Mouse (Mus musculus) left cerebral cortex, postnatal 36 days (tissue): Measurements from ENCODE around the gene Cisd3. TPM values are rescaled to one million over a fixed set of nuclear protein-coding genes. Genes with fewer than 3 reads are reported as not detected.
"Not testable (repeated sequence)": the region's sequence is repeated elsewhere in the genome, so short reads cannot be mapped to it uniquely, and the experiment has no call there.

ENCODE experiments used
- DNase-seq, 2 experiments: peaks; one replicate each; pipeline ENCODE4 v3.0.0; 2021 to 2022; ENCODE audit warnings: low spot score in 2 of 2, mixed read lengths in 1 of 2
- intact Hi-C: fragments of 180-260 bp; cut with DNase I; formaldehyde crosslinking; loops from one replicate; pipeline ENCODE4 v1.15.1; 2025
- total RNA-seq, 2 experiments: library from RNA; stranded (reverse); gene quantifications; 2 replicates each; pipeline ENCODE4 v1.2.3; 2021

The Cisd3 gene
- 10 to 100 TPM; 56.0 to 59.3 TPM for total RNA-seq

DNA sequence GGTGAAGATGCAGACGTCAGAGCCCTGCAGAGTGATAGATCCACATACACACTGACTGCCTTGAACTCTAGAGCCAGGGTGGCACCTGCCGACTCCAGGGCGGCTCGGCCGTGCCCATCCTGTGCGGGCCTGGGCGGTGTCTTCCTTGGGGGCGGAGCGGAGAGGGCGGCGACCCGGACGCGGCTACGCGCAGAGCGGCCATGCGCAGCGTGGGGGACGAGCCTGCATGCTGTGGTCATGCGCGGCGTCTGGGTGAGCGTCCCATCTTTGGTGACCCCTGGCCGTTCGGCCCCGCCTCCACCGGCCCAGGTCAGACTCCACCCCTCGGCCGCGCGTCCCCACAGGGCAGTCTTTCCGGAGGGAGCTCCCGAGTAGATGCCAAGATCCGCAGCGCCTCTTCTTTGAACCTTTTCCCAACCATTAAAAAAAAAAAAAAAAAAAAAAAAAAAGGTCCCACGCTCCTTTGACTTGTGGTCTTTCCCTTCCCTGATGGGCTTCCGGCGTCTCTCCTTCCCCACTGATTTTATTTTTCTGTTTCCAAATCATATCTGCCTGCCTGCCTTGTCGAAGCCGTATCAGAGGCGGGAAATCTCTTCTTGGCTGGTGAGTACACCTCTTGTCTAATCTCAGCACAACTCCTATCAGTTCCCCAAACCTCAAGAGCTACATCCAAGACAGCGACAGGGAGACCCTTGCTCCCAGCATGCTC lies at the start of gene Cisd3:
Gene Cisd3, plus strand, starts transcription at position 214 of the 709 bp plus-strand sequence.
- intact Hi-C loops, result no loop called here
- peak; percentile 90 for DNase-seq

GRCm38 (mm10) chr11:97641668-97642067 lies 44.0 kb upstream of the Cisd3 start:
- peak; percentile 81 to 85 for DNase-seq
- intact Hi-C loops, result no loop called here

GRCm38 (mm10) chr11:97642746-97643145 lies 42.9 kb upstream of the Cisd3 start:
- no peak for DNase-seq
- intact Hi-C loops, result no loop called here

DNA sequence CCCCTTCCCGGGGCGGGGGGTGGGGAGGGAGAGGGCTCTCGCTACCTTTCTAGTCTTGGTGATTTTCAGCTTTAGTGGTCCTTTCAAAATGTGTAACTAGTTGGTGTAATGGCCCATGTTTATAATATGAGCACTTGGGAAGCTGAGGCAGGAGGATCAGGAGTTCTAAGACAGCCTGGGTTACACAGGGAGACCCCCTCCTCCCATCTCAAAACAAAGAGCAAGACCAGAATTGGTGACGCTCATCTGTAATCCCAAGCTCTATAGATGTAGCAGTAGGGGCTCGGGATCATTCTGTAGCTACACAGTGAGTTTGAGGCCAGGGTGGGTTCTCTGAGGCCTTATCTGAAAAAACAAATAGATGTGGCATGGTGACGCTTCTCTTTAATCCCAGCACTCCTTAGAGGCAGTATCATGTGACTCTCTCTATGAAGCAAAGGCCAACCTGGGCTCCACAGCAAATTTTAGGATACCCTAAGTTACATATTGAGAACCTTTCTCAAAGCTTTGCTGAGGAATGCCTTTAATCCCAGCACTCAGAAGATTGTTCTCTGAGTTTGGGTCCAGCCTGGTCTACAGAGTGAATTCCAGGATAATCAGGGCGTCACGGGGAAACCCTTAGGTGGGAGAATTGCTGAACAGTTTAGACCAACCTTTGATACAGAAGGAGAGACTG lies 42.1 kb upstream of the Cisd3 start:
- intact Hi-C loops, result no loop called here
- no peak for DNase-seq

DNA sequence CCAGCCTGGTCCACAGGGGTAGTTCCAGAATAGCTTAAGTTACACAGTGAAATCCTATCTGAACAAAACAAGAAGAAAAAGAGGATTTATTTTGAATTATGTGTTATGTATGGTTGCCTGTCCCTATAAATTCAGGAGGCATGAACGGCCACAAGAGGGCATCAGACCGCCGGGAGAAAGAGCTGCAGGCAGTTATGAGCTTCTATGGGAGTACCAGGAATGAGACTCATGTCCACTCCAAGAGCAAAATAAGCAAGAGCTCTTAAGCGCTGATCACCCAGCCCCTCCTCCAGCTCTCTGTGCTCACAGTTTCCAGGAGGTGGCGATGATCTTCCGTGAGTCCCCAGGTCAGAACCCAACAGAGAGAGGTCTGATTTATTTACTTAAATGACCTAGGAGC lies 40.8 kb upstream of the Cisd3 start:
- intact Hi-C loops, result loop anchor here (1.0 kb wide), 1 partner anchor 45 kb away; no protein-coding TSS in a partner anchor
- peak in 1 of 2 experiments; percentile 42 for DNase-seq

- DNase-seq, intact Hi-C loops: not testable (repeated sequence)
Observed at GRCm38 (mm10) chr11:97648541-97648940, 37.1 kb upstream of the Cisd3 start.

DNA sequence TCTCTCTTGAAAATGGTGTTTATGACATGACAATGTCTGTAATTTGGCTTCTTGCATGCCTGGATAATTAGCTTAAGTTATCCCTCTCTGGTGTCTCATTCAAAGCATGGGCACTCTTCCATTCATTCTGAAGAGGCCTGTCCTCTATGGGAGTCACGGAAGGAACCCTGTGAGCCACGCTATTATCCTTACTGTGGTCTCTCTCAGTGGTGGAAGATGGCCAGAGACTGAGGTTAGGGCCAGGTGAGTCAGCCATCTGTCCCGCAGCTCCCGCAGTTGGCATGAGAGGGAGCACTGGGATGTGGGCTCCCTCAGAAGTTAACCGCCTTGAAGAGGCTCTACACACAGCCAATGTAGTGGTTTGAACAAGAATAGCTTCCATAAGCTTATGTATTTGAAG lies 35.3 kb upstream of the Cisd3 start:
- no peak for DNase-seq
- intact Hi-C loops, result no loop called here

DNA sequence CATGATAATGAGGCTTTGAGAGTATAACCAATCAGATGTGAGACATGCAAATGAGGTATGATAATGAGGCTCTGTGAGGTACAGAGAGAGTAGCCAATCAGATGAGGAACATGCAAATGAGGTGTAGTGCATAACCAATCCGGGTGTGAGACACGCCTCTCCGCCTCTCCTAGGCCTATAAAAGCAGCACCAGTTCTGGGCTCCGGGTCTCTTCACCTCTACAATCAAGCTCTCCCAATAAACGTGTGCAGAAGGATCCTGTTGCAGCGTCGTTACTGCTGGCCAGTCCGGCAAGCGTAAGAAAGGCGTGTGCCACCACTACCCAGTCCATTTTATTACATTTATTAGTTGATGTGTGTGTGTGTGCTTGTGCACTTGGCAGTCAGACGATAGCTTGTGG lies 32.2 kb upstream of the Cisd3 start:
- intact Hi-C loops, result not testable (repeated sequence)

DNA sequence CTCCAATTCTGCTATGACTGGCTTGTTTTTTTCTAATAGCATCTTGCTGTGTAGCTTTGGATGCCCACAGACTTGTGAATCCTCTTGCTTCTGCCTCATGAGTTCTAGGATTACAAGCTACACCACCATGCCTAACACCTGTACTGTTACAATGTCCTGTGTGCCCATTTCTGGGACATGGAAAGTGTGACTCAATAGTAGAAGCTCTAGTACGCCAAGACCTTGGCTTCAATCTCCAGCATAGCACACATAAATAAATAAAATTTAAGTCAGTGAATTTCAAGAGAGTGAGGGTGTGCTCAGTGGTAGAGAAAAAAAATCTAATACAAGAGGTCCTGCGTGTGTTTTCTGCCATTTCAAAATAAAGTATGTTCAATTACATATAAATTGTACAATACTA lies 31.4 kb upstream of the Cisd3 start:
- intact Hi-C loops, result no loop called here
- DNase-seq, result no peak

More for the DNA sequence above, 32.2 kb upstream of the Cisd3 start:
- not testable (repeated sequence) for DNase-seq

DNA sequence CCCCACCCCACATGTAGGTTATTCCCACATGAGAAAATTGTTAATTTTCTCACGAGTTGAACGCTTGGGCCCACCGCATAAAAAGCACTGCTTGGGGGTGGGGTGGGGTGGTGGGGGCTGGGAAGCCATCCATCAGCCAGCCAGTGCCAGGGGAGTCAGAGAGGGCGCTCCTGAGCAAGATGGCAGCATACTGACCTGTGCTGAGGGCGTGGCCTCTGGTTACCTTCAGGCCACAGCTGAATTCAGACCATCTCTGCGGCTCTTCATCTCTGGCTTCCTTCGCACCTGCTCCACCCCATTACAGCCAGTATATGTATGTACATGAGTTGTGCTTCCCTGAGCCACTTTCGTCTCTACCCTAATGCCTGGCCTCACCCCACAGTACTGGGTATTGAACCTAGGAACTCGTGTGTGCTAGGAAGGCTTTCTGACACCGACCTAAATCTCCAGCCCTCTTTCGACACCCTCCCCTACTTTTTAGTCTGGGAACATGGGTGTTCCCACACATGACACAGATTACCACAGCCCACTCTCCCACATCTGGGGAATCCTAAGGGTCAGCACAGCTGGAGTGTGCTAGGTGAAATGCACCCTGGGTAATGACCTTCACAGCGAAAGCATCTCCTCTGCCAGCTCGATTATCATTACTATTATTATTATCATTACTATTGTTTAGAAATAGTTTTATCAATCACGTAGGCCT lies 29.2 kb upstream of the Cisd3 start:
- intact Hi-C loops, result no loop called here

DNA sequence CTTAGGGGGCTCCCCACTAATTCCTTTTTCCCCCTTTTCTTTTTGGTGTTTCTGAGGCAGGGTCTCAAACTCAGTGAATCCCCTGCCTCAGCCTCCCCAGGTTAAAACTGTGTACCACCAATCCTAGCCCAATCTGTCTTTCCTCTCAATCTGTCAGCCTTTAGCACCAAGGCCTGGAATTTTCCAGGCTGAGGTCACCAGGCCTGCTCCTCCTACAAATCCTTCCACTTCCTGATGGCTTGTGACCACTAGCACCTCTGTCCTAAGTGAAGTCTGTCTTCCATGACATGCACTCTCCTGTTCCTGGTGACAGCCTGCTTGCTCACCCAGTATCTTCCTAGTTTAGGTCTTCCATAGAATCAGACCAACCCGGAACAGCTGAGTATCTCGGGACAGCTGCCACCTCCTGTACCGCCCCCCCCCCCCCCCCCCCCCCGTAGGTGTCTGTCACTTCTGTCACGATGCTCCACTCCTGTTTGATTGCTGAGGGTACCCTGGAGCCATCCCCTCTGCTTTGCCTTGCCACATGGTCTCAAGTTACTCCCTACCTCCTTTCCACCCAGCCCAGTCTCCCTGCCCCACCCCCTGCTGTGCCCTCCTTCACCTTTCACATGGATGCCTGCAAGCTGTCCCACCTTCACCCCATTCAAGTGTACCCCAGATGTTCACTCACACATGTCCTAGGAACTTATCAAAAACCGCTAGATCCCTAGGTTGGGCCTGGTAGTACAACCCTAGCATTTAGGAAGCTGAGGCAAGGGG lies 28.3 kb upstream of the Cisd3 start:
- intact Hi-C loops, result no loop called here
- DNase-seq, result no peak

More for the DNA sequence above, 29.2 kb upstream of the Cisd3 start:
- no peak for DNase-seq

DNA sequence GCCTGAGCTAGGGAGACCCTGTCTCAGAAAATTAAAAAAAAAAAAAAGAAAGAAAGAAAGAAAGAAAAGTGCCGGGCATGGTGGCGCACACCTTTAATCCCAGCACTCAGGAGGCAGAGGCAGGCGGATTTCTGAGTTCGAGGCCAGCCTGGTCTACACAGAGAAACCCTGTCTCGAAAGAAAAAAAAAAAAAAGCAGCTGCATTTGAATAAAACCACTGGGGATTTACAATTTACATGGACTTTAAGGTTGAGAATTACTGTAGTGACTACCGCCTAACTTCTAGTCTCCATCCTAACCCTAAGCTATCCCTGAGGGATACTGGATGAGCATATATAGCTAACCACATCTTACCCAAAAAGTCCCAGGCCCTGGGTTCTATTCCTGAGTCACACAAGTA lies 27.7 kb upstream of the Cisd3 start:
- intact Hi-C loops, DNase-seq: not testable (repeated sequence)

GRCm38 (mm10) chr11:97658751-97659266 lies 26.8 kb upstream of the Cisd3 start:
- intact Hi-C loops, result no loop called here

GRCm38 (mm10) chr11:97659267-97659989 lies 26.2 kb upstream of the Cisd3 start:
- no peak for DNase-seq
- intact Hi-C loops, result no loop called here

More at GRCm38 (mm10) chr11:97658751-97659266, 26.8 kb upstream of the Cisd3 start:
- DNase-seq, result no peak

DNA sequence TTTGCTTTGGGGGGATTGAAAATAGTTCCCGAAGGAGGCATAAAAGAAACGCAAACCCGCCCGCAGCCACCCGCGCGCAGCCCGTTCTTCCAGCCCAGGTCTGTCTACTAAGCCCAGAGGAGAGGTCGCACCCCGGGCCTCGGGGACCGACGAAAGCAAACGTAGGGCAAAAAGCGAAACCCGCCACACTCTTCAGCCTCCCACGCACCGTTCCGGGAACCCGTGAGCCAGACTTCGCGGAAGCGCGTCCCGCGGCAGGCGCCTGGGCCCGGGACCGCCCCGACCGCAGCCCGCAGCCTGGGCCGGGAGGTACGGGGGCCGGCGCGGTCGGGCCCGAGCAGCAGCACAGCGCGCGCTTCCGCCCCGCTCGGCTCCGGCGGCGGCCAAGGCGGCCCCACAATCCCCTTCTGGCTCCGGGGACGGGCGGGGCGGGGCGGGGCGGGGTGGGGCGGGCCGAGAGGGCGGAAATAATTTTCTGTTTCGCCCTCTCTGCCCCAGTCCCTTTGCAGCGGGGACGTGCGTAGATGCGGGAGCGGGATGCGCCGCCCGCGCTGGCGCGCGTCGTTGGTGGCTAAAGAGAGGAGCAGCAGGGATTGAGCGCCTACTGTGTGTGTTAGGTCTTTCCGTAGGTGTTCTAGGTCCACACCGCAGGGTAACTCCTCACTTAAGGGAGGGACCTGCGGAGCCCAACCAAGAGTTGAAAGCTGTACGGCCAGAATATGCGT lies 25.5 kb upstream of the Cisd3 start:
- intact Hi-C loops, result loop anchor here (5.0 kb wide), 1 partner anchor 37 kb away; no protein-coding TSS in a partner anchor
- peak; percentile 82 to 86 for DNase-seq

GRCm38 (mm10) chr11:97660734-97661647 lies 24.6 kb upstream of the Cisd3 start:
- no peak for DNase-seq
- intact Hi-C loops, result loop anchor here (5.0 kb wide), 1 partner anchor 36 kb away; no protein-coding TSS in a partner anchor

- intact Hi-C loops, result loop anchor here (5.0 kb wide), 1 partner anchor 36 kb away; no protein-coding TSS in a partner anchor
Observed at GRCm38 (mm10) chr11:97661648-97662133, 23.9 kb upstream of the Cisd3 start.

More at GRCm38 (mm10) chr11:97661648-97662133, 23.9 kb upstream of the Cisd3 start:
- no peak for DNase-seq
